Mouse (Mus musculus): ENCODE measurements around the gene Zmynd19.
A peak's percentile ranks its signal among the peaks of the same experiment; 100 is the strongest.

The Zmynd19 gene

DNA sequence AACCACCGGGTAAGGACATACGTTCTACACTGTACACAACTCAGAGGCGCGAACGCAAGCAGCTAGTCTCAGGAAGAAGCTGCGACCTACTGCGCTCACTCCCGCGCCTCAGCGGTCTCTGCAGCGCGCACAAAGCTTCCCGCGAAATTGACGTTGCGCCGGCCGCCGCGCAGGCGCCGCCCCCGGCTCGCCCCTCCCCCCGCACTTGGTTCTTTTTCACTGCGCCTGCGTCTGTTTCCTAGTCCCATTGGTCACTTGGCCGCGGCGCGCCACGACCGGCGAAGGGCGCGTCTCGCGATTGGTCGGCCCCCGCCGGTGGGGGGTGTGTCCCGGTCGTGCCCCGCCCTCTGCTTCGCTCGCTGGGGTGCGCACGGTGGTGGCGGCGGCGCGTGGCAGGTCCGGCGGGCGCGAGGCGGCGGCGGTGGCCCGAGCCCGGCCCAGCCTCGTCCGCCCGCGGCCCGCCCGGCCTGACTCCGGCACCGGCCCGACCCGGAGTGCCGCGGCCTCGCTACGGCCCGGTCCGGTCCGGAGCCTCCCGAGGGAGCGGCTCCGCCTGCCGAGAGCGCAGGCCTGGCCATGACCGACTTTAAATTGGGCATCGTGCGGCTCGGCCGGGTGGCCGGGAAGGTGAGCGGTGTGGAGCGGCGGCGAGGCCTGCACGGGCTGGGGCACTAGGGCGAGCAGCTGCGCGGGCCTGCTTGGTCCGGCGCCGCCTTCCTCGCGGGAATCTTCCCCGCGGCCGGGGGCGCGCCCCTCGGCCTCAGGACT, at the start of gene Zmynd19:
Gene Zmynd19 (plus strand): TSS at position 372 of the 768 bp plus-strand sequence.
- DNase-seq, result peak; percentile 99 to 100

- no peak for DNase-seq
Observed at GRCm38 (mm10) chr2:24901055-24901454, 48.5 kb upstream of the Zmynd19 start.

DNA sequence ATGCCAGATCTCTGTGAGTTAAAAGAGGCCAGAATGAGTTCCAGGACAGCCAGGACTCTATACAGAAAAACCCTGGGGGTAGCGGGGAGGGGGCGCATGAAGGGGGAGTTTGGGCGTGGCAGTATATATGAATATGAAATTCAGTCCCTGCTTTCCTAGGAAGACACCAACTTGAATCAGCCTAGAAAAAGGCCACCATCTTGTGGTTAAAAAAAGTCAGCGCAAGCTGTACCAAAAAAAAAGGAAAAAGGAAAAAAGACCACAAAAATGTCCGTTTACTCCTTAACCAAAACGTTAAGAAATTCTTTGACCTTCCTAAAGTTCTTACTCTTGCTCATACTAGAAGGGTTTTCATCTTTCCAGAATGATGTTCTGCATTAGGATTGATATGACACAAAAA, 46.6 kb upstream of the Zmynd19 start:
- no peak for DNase-seq

GRCm38 (mm10) chr2:24904823-24905652, 44.6 kb upstream of the Zmynd19 start:
- no peak for DNase-seq

DNA sequence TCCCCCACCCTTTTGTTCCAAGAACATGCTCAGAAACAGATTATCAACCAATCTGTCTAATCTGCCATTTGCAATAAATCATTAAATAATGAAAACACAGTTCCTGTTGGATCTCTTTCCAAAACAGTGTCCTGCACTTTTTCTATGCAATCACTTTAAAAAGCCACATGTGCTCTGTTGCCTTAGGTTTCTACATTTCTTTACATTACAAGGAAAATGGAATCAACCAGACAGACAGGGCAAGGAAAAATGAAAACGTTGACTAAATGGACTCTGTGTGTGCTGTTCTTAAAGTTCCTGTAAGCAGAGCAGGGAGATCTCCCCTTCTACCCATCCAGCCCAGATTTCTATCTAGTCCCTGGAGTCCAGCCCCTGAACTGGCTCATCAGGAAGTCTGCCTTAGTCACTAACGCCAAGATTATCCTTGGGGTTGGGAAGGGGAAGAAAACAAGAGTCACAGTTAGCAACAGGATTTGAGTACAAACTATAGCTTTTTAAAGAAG, 43.9 kb upstream of the Zmynd19 start:
- DNase-seq, result no peak

GRCm38 (mm10) chr2:24910481-24910880, 39.1 kb upstream of the Zmynd19 start:
- no peak for DNase-seq

DNA sequence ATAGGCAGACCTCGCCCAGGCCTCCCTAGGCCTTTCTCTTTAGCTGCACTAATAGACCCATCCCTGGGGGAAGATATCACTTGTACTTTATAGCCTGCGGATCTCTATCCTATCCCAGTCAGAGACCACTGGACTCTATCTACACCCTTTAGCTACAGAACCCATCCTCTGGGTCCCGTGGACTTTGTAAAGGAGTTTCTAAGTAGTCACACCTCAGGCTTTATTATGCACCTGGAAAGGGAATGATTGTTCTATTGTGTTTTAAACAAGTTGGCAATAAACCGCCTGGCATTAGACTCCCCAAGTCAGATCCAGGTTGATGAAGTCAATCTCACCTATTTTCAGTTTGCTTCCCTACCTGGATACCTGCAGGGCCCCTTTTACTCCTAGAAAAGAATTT, 37.4 kb upstream of the Zmynd19 start:
- no peak for DNase-seq

DNA sequence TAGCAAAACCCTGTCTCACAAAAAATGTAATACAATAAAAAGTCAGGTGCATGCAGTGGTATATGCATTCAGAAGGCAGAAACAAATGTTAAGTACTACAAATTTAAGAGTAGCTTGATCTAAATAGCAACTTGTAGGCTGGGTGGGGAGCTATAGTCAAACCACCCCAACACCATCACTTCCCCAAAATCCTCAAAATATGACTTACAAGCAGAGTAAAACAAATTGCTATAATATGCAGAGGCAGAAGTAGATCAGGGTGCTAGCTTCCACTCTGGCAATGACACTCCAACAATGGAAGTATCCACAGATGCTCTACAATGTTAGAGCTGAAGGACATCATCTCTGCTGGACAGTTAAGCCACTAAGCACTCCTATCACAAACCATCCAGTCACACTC, 37.0 kb upstream of the Zmynd19 start:
- no peak for DNase-seq

DNA sequence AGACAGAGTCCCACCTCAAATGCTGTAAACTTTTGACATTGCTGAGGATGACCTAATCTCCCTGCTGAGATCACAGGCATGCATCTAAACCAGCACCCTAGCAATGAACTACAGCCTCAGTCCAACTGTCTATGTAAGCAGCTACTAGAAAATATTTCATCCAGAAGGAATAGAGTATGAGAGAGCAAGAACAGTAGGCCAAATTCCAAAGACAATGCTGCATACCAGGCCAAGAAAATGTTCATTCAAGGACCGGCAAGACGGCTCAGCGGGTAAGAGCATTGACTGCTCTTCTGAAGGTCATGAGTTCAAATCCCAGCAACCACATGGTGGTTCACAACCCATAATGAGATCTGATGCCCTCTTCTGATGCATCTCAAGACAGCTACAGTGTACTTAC, 34.8 kb upstream of the Zmynd19 start:
- DNase-seq, result no peak

- peak; percentile 97 to 98 for DNase-seq
Observed at GRCm38 (mm10) chr2:24918930-24919838, 30.4 kb upstream of the Zmynd19 start, which contains the start of gene Ehmt1. Gene Ehmt1 (minus strand): TSS chr2:24919614.

DNA sequence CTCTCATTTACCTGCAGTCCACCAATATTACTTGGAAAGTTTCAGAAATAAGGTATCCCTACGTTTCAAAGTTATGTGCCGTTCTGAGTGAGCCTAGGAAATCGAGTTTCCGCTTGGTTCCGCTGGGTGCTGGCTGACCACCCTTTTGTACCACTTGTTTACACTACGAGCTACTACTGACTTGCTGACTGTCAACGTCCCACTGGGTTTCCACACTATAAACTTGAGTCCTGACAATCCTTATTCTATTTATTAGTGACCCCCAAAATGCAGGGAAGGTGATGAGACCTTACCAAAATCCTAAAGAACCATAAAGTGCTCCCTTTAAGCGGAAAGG, 29.8 kb upstream of the Zmynd19 start:
- DNase-seq, result no peak

- peak in 1 of 2 experiments; percentile 30 for DNase-seq
Observed at GRCm38 (mm10) chr2:24923561-24923960, 26.0 kb upstream of the Zmynd19 start.

DNA sequence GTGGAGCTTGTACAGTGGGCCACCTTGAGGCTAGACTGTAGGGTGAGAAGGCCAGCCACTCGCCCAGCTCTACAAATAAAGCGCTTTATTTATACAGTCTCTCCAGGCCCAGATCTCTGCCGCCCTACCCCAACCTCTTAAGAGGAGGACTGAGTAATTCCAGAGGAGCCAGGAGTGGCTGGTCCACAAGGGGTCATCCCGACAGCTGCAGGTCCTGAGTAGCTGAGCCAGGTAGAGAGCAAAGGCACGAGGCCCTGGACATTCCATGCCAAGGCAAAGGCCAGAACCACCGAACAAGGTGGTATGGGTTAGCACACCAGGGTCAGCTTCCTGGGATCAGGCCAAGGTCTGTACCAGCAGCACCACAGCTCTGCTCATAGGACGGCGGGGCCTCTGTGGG, 24.3 kb upstream of the Zmynd19 start:
- no peak for DNase-seq

DNA sequence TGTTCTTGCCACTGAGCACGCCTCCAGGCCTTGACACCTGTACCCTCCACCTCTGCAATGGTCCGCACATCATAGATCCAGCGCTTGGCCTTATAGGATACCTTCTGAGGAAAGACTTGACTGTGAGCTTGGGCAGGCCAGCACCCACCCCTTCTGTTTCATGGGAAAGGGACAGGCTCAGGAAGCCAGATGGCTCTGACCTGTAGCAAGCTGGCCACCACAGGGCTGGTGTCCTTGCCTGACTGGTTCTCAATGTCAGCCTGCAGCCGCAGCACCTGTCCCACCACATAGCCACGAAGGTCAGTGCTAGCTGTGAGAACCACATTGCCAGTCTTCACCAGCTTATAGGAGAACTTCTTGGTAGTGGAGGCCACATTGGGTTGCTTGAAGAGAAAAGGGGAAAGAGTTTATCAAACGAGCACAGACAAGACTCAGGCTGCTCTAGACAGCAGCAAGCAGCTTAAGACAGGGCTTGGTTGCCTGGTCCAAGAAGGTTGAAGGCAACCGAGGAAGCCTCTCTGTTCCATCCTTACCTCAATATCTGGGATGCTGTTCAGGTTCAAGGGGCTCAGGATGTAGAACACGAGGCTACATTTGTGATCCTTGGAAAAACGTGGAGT, 23.1 kb upstream of the Zmynd19 start:
- no peak for DNase-seq

GRCm38 (mm10) chr2:24926965-24927358, 22.6 kb upstream of the Zmynd19 start:
- no peak for DNase-seq

- DNase-seq, result peak; percentile 47 to 74
Observed at GRCm38 (mm10) chr2:24927810-24928479, 21.6 kb upstream of the Zmynd19 start.

- DNase-seq, result no peak
Observed at GRCm38 (mm10) chr2:24929119-24929518, 20.5 kb upstream of the Zmynd19 start.

- DNase-seq, result no peak
Observed at GRCm38 (mm10) chr2:24929593-24929992, 20.0 kb upstream of the Zmynd19 start.

- DNase-seq, result peak; percentile 64 to 65
Observed at GRCm38 (mm10) chr2:24934441-24934963, 15.1 kb upstream of the Zmynd19 start.

DNA sequence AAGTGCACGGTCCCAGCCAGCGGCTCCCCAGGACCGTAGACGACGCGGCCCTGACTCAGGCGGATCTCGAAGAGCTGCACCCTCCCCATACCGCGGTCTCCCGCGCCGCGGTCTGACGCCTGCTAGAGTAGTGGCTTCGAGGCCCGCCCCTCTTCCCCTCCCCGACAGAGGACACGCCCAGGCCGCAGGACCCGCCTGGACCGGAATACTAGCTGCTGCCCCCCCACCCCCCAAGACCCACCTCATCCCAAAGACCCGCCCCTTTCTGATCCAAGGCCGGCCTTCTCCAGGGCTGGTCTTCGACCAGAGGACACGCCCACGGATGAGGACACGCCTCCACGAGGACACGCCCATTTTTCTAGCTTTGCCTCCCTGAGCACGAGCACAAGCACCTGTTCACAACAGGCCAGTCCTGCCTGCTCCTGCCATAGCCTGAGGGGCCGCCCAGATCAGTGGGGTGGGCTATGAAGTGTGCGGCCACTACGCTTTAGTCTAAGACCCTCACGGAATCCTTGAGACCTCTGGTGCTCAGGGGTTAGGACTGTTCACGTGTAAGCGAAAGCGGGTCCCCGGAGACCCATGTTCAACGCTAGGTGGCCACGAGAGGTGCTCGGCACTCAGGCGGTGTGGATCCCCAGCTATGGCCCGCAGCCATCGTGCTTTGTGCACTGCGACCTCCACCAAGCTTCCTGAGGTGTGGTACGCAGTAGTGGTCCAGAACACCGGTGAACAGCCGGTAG, 14.4 kb upstream of the Zmynd19 start, which contains the start of gene Arrdc1:
Gene Arrdc1 (minus strand): TSS at position 196 of the 740 bp plus-strand sequence.
- peak; percentile 78 to 88 for DNase-seq

- DNase-seq, result no peak
Observed at GRCm38 (mm10) chr2:24942092-24942491, 7.5 kb upstream of the Zmynd19 start.

All from cerebellum, postnatal 25 days (tissue).